Comparison of ENCODE assay signal across 15 mouse cellular contexts in the genomic region with DNA sequence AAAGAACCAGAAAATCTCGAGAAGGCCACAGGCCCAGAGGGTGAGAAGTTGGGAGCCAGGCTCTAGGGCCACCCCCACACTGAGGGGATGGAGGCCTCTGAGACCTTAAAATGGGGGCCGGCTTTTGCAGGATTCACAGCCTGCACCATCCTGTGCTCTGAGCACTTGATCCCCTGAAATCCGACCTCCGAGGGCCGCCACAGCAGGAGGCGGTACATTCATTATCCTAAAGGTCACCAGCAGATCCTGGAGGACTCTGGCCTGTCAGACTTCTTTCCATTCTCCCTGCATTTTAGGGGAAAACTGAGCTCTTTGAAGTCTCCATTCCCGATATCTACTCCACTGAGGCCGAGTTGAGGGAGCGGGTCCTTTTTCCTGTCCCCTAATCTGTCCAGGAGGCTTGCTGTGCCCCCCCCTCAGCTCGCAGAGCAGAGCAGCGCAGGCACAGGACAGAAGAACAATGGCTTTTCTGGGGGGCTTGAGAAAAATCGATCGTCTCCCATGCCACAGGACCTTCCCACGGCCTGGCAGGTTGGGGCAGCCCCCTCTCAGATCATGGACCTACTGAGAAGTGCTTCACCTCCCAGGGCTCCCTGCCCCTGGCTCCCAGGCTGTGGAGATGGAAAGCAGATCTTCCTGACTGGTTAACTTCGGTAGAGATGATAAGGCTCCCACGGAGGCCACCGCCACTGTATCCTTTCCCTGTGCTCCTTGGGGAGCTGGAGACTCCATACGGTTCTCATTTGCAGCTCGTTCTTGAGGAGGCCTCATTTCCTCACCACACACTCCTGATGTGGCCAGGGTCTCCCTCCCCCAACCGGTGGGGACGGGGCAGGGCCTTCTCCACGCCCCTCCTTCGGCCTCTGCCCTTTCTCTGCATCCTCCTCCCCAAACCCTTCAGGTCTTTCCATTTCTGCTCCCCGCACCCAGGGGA.
A peak's percentile ranks its signal among the peaks of the same experiment; 100 is the strongest.
DNase-seq lines count a peak whose midpoint lies in the region; ATAC-seq lines count a peak whose summit lies in the region.
"Had no signal": no experiment of that assay in that cellular context is flagged by ENCODE, and none has a peak within 500 bp of the region (broad histone marks: within the 10 kb centered on the region; RNA-seq: fewer than 3 reads in every experiment).

No protein-coding gene starts in this region.

- no peak for ATAC-seq in heart, embryonic 15.5 days (replicated peaks; ENCODE audit: insufficient number of reproducible peaks, insufficient read depth, low FRiP score, low read depth)
- no peak for ATAC-seq in neural tube, embryonic 15.5 days (ENCODE audit: low FRiP score)
- no peak; the same call in 1 of the 2 replicates for ATAC-seq in embryonic facial prominence, embryonic 12.5 days (ENCODE audit: insufficient number of reproducible peaks, insufficient read depth, low FRiP score, low TSS enrichment)
- peak; percentile 50; the same call in 1 of the 2 replicates for ATAC-seq in neural tube, embryonic 13.5 days (ENCODE audit: low read depth)
- no peak for ATAC-seq in monocyte, adult 5-6 weeks (replicated peaks; ENCODE audit: insufficient number of reproducible peaks, low FRiP score, low TSS enrichment, poor library complexity, severe bottlenecking)
- ATAC-seq: CD4-positive, CD25-positive, alpha-beta regulatory T cell, adult 4 months; forebrain, embryonic 13.5 days had no signal

- H3K27ac ChIP-seq in heart, embryonic 15.5 days = no peak overlapping the region
- no peak overlapping the region for H3K27ac ChIP-seq in neural tube, embryonic 15.5 days (replicated peaks)
- H3K27ac ChIP-seq in embryonic facial prominence, embryonic 12.5 days = 0 out of 2 replicates have a peak overlapping the region, but pooled peaks have one; percentile 11
- no peak overlapping the region for H3K27ac ChIP-seq in neural tube, embryonic 13.5 days (replicated peaks)
- H3K27ac ChIP-seq: forebrain, embryonic 13.5 days; kidney, postnatal 0 days had no signal

- H3K27me3 ChIP-seq in heart, embryonic 15.5 days = peaks cover 19% of the 10 kb centered on the region
- peaks cover 13% of the 10 kb centered on the region for H3K27me3 ChIP-seq in neural tube, embryonic 15.5 days (replicated peaks)
- peaks cover 23% of the 10 kb centered on the region for H3K27me3 ChIP-seq in embryonic facial prominence, embryonic 12.5 days
- H3K27me3 ChIP-seq in neural tube, embryonic 13.5 days = peaks cover 29% of the 10 kb centered on the region

- 33% methylated on average over 24 of the region's 24 CpGs for WGBS in heart, embryonic 15.5 days
- WGBS in neural tube, embryonic 15.5 days = 36% methylated on average over 24 of the region's 24 CpGs
- 18% methylated on average over 24 of the region's 24 CpGs for WGBS in embryonic facial prominence, embryonic 12.5 days
- WGBS in neural tube, embryonic 13.5 days = 20% methylated on average over 24 of the region's 24 CpGs

- H3K9me3 ChIP-seq in heart, embryonic 15.5 days (replicated peaks) = no peaks in the 10 kb centered on the region
- H3K9me3 ChIP-seq in neural tube, embryonic 15.5 days (replicated peaks) = no peaks in the 10 kb centered on the region
- no peaks in the 10 kb centered on the region for H3K9me3 ChIP-seq in embryonic facial prominence, embryonic 12.5 days
- H3K9me3 ChIP-seq in neural tube, embryonic 13.5 days = no peaks in the 10 kb centered on the region
- H3K9me3 ChIP-seq: forebrain, embryonic 13.5 days had no signal

- peak overlapping the region; percentile 23; the same call in 1 of the 2 replicates for H3K4me2 ChIP-seq in heart, embryonic 15.5 days
- H3K4me2 ChIP-seq in neural tube, embryonic 15.5 days = no peak overlapping the region
- H3K4me2 ChIP-seq in embryonic facial prominence, embryonic 12.5 days (replicated peaks) = no peak overlapping the region
- H3K4me2 ChIP-seq in neural tube, embryonic 13.5 days = no peak overlapping the region
- H3K4me2 ChIP-seq: forebrain, embryonic 13.5 days had no signal

- H3K4me3 ChIP-seq in heart, embryonic 15.5 days = no peak overlapping the region
- H3K4me3 ChIP-seq in neural tube, embryonic 15.5 days (replicated peaks) = no peak overlapping the region
- no peak overlapping the region for H3K4me3 ChIP-seq in embryonic facial prominence, embryonic 12.5 days
- no peak overlapping the region for H3K4me3 ChIP-seq in neural tube, embryonic 13.5 days
- H3K4me3 ChIP-seq: forebrain, embryonic 13.5 days had no signal

- H3K9ac ChIP-seq in heart, embryonic 15.5 days = no peak overlapping the region
- no peak overlapping the region for H3K9ac ChIP-seq in neural tube, embryonic 15.5 days (replicated peaks)
- no peak overlapping the region for H3K9ac ChIP-seq in embryonic facial prominence, embryonic 12.5 days
- H3K9ac ChIP-seq in neural tube, embryonic 13.5 days = no peak overlapping the region
- H3K9ac ChIP-seq: forebrain, embryonic 13.5 days had no signal

- no peaks in the 10 kb centered on the region; the same call in 1 of the 2 replicates for H3K4me1 ChIP-seq in heart, embryonic 15.5 days (replicated peaks)
- H3K4me1 ChIP-seq in neural tube, embryonic 15.5 days = no peaks in the 10 kb centered on the region
- peaks cover 9% of the 10 kb centered on the region; the same call in 1 of the 2 replicates for H3K4me1 ChIP-seq in embryonic facial prominence, embryonic 12.5 days
- 0 out of 2 replicates have a peak, but pooled peaks cover 8% of the 10 kb centered on the region for H3K4me1 ChIP-seq in neural tube, embryonic 13.5 days (replicated peaks)

- no peaks in the 10 kb centered on the region for H3K36me3 ChIP-seq in heart, embryonic 15.5 days
- no peaks in the 10 kb centered on the region for H3K36me3 ChIP-seq in neural tube, embryonic 15.5 days
- H3K36me3 ChIP-seq in embryonic facial prominence, embryonic 12.5 days = no peaks in the 10 kb centered on the region
- H3K36me3 ChIP-seq in neural tube, embryonic 13.5 days = no peaks in the 10 kb centered on the region

- DNase-seq in heart, postnatal 4 days = no peak
- DNase-seq in neural tube, embryonic 10.5 days (ENCODE audit: extremely low spot score, low spot score) = peak; percentile 33
- no peak for DNase-seq in cerebellum, adult 9-11 months
- DNase-seq: adrenal gland, postnatal 25 days; gastrocnemius, postnatal 25 days; midbrain, embryonic 14.5 days; thymus, adult 18-20 months had no signal
